8 mouse cellular contexts compared by ENCODE assay signal in the genomic region with DNA sequence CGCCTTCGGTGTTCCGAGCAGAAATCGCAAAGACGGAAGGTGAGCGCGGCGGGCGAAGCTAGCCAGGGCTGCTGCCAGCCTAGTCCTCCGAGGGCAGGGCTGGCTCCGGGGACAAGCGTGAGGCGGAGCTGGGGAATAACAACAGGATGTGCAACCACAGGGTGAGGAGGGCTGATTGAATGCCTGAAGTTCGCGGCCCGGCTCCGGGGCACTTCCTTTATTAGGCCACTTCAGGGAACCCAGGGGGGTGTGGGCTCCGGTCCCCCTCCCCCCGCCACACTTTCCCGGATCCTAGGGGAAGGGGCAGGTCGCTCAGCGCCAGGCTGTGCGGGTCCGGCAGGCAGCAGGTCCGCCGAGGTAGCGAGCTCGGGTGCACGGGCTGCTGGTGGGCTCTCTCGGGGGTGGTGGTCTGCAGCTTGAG. TPM values are rescaled to one million over a fixed set of nuclear protein-coding genes. Genes with fewer than 3 reads are reported as not detected.
A peak's percentile ranks its signal among the peaks of the same experiment; 100 is the strongest.
DNase-seq lines count a peak whose midpoint lies in the region; ATAC-seq and TF ChIP-seq lines count a peak whose summit lies in the region.

No protein-coding gene starts in this region.

- peak; percentile 31 for ATAC-seq in inflammation-experienced regulatory T-cells, adult 6 months
- ATAC-seq in midbrain, embryonic 12.5 days (ENCODE audit: low FRiP score, low read depth) = peak; percentile 50

- H3K4me2 ChIP-seq in midbrain, embryonic 12.5 days (replicated peaks) = peak overlapping the region; percentile 69

- no peaks in the 10 kb centered on the region for H3K9me3 ChIP-seq in embryonic facial prominence, embryonic 10.5 days
- no peaks in the 10 kb centered on the region for H3K9me3 ChIP-seq in midbrain, embryonic 12.5 days

- no peak for TF ChIP-seq CTCF in layer of hippocampus, adult 2 months (conservative IDR thresholded peaks at IDR 0.05)

- H3K4me1 ChIP-seq in embryonic facial prominence, embryonic 10.5 days = peaks cover 37% of the 10 kb centered on the region
- peaks cover 21% of the 10 kb centered on the region for H3K4me1 ChIP-seq in midbrain, embryonic 12.5 days

- 0% methylated on average over 30 of the region's 30 CpGs for WGBS in embryonic facial prominence, embryonic 10.5 days
- under 1% methylated on average over 30 of the region's 30 CpGs for WGBS in midbrain, embryonic 12.5 days

- peak overlapping the region; percentile 100 for H3K27ac ChIP-seq in layer of hippocampus, adult 2 months
- H3K27ac ChIP-seq in embryonic facial prominence, embryonic 10.5 days (replicated peaks) = peak overlapping the region; percentile 94
- peak overlapping the region; percentile 99 for H3K27ac ChIP-seq in midbrain, embryonic 12.5 days (replicated peaks)

- H3K36me3 ChIP-seq in embryonic facial prominence, embryonic 10.5 days (replicated peaks) = peaks cover 7% of the 10 kb centered on the region
- H3K36me3 ChIP-seq in midbrain, embryonic 12.5 days = no peaks in the 10 kb centered on the region

- peak overlapping the region; percentile 64 for H3K4me3 ChIP-seq in layer of hippocampus, adult 2 months
- peak overlapping the region; percentile 76 for H3K4me3 ChIP-seq in embryonic facial prominence, embryonic 10.5 days
- peak overlapping the region; percentile 94 for H3K4me3 ChIP-seq in midbrain, embryonic 12.5 days

- peak in 1 of 2 experiments; percentile 26 for DNase-seq in layer of hippocampus, adult 2 months (ENCODE audit: low spot score in 2 of 2)
- no peak for DNase-seq in layer of hippocampus, postnatal 36 days
- DNase-seq in embryonic facial prominence, embryonic 10.5 days (ENCODE audit: low spot score) = no peak
- DNase-seq in right cerebral cortex, adult 18-20 months = no peak
- no peak for DNase-seq in gastrocnemius, adult 18-20 months (ENCODE audit: low spot score)
- DNase-seq in right cerebral cortex, postnatal 14 days = no peak

- H3K9ac ChIP-seq in midbrain, embryonic 12.5 days (replicated peaks) = peak overlapping the region; percentile 95

- H3K27me3 ChIP-seq in embryonic facial prominence, embryonic 10.5 days (replicated peaks; ENCODE audit: low read depth, poor library complexity, severe bottlenecking) = no peaks in the 10 kb centered on the region
- H3K27me3 ChIP-seq in midbrain, embryonic 12.5 days = no peaks in the 10 kb centered on the region

RNA-seq across cellular contexts. Expression of a gene that starts 0.4 kb away (rescaled TPM):
- total RNA-seq in layer of hippocampus, adult 2 months (2021) = 10 to 100 TPM; 35.8 to 36.2 TPM
- 10 to 100 TPM; 38.8 to 39.7 TPM for total RNA-seq in layer of hippocampus, postnatal 36 days (2021)
- polyA plus RNA-seq in embryonic facial prominence, embryonic 10.5 days (2016; fragmentation: Nextera tagmentation; extraction: Ambion mirVana) = 43.6 and 53.3 TPM in 2 replicates
- polyA plus RNA-seq in inflammation-experienced regulatory T-cells, adult 6 months (2017; shearing (Covaris generic)) = 1 to 10 TPM; 5.5 to 8.0 (median 7.7) TPM
- polyA plus RNA-seq in midbrain, embryonic 12.5 days (2016; fragmentation: Nextera tagmentation; extraction: Ambion mirVana) = 96.7 and 103 TPM in 2 replicates
- 10 to 100 TPM; 24.3 to 49.2 TPM for total RNA-seq in gastrocnemius, adult 18-20 months (2021)
